Mouse (Mus musculus) ES-Bruce4 (cell line): ENCODE data around the gene Abo. TPM values are rescaled to one million over a fixed set of nuclear protein-coding genes. Genes with fewer than 3 reads are reported as not detected.
"Not testable (repeated sequence)": the region's sequence is repeated elsewhere in the genome, so short reads cannot be mapped to it uniquely, and the experiment has no call there.

Experiments
- H3K27ac ChIP-seq: 2 replicates; pipeline ENCODE4 v1.5.1; 2012; ENCODE audit warnings: low read length, inconsistent platforms; ENCODE audit not compliant: insufficient read depth
- H3K27me3 ChIP-seq: 2 replicates; pipeline ENCODE4 v1.6.1; 2012; ENCODE audit warnings: mild to moderate bottlenecking, low read length, inconsistent platforms; ENCODE audit not compliant: control insufficient read depth, poor library complexity, insufficient read depth, severe bottlenecking
- H3K36me3 ChIP-seq: 2 replicates; pipeline ENCODE4 v1.6.1; 2012; ENCODE audit warnings: inconsistent platforms, mild to moderate bottlenecking, low read length, moderate library complexity; ENCODE audit not compliant: control insufficient read depth, poor library complexity, insufficient read depth, severe bottlenecking
- H3K4me1 ChIP-seq: one replicate; pipeline ENCODE4 v1.8.1; 2011; ENCODE audit warnings: low read length; ENCODE audit not compliant: control insufficient read depth, insufficient read depth
- H3K4me3 ChIP-seq: 2 replicates; pipeline ENCODE4 v1.5.1; 2011; ENCODE audit warnings: low read depth, mild to moderate bottlenecking, low read length
- H3K9ac ChIP-seq: 2 replicates; pipeline ENCODE4 v1.6.1; 2012; ENCODE audit warnings: low read depth, mild to moderate bottlenecking, inconsistent platforms; ENCODE audit not compliant: poor library complexity, severe bottlenecking
- H3K9me3 ChIP-seq: replicated peaks from 2 replicates; pipeline ENCODE4 v1.6.1; 2012; ENCODE audit warnings: mild to moderate bottlenecking, low read length, inconsistent platforms; ENCODE audit not compliant: control insufficient read depth, poor library complexity, insufficient read depth, severe bottlenecking
- CTCF ChIP-seq: IDR thresholded peaks from one replicate; pipeline ENCODE4 v1.8.1; 2011; ENCODE audit warnings: low read depth, low read length
- EP300 ChIP-seq: IDR thresholded peaks from 2 replicates; pipeline ENCODE4 v1.6.1; 2011; ENCODE audit warnings: low read depth, low read length; ENCODE audit not compliant: insufficient read depth
- POLR2A ChIP-seq: IDR thresholded peaks from one replicate; pipeline ENCODE4 v1.8.1; 2011; ENCODE audit warnings: low read length; ENCODE audit not compliant: insufficient read depth
- polyA plus RNA-seq: library from polyadenylated mRNA; stranded (reverse); fragments of >200 nt; gene quantifications from 2 replicates; pipeline ENCODE4 v1.2.4, GENCODE M21; 2011; ENCODE audit warnings: low read depth; ENCODE audit not compliant: missing spikeins, insufficient read depth, insufficient read length

The Abo gene
- polyA plus RNA-seq, 1 experiment: not detected

DNA sequence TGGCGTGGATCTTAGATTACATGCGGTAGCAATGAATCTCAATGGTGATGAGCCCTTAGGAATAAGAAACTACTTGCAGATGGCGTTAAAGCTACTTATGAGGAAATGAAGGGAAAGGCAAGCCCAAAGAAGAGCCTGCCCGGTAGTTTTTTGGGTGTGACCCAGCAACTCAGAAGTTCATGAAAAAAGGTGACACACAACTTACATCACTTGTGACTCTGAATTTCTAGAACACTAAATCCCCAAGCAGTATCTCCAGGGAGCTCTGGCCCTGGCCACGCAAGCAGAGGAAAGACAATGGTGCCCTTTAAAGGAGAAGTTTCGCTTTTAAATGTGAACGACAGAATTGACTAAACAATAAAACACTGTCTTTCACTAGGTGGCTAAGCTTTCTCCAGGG lies 38.5 kb upstream of the Abo start:
- Histone ChIP-seq H3K9ac (peak overlapping the region; percentile 25), H3K36me3 (peaks cover 27% of the 10 kb centered on the region), H3K4me3 (peak overlapping the region; percentile 68), H3K27ac (peak overlapping the region; percentile 89), H3K9me3 (no peaks in the 10 kb centered on the region), H3K4me1 (no peaks in the 10 kb centered on the region), H3K27me3 (no peaks in the 10 kb centered on the region)
- TF ChIP-seq POLR2A (no peak), CTCF (no peak), EP300 (no peak)

DNA sequence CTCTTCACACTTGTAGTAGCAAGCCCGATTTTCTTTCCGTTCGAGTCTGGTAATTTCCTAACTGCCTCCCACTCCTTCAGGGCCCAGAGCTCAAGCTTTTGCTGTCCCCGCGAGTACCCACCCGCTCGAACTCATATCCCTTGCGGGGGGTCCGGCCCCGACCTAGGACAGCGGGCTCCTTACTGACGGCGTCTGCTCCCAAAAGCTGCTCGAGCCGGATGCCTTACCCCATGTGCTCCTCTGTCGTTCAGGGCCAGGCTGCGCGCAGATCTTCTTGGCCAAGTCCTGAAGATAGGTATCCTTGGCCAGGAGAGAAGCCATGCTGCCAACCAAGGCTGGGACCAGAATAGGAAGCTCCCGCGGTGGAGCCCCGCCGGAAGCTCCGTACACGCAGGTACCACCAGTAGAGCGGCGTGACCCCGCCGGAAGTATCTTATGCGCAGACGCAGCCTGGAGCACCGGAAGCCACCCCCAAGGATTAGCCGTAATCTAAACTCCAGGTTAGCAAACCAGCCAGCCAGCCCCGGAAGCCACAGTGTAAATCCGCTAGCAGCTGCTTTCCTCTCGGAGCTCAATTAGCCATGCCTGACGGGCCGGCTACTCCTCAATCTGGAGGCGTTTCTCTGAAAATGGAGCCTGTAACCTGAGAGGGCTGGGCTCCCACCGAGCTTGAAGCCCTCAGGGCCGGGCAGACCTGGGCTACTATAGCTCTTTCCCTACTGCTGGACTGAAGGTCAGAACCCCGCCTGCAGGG lies 37.9 kb upstream of the Abo start, which contains the start of gene Surf6:
Surf6 (minus strand) TSS at position 413 of the 754 bp plus-strand sequence.
- Histone ChIP-seq H3K36me3 (peaks cover 30% of the 10 kb centered on the region), H3K4me1 (no peaks in the 10 kb centered on the region), H3K4me3 (peak within 1 kb of the TSS; percentile 92), H3K27me3 (no peaks in the 10 kb centered on the region), H3K9ac (peak within 1 kb of the TSS; percentile 80), H3K27ac (peak within 1 kb of the TSS; percentile 89), H3K9me3 (no peaks in the 10 kb centered on the region)
- TF ChIP-seq CTCF (no peak), EP300 (0 out of 2 replicates have a peak, but pooled peaks have one; percentile 74), POLR2A (peak; percentile 59)

DNA sequence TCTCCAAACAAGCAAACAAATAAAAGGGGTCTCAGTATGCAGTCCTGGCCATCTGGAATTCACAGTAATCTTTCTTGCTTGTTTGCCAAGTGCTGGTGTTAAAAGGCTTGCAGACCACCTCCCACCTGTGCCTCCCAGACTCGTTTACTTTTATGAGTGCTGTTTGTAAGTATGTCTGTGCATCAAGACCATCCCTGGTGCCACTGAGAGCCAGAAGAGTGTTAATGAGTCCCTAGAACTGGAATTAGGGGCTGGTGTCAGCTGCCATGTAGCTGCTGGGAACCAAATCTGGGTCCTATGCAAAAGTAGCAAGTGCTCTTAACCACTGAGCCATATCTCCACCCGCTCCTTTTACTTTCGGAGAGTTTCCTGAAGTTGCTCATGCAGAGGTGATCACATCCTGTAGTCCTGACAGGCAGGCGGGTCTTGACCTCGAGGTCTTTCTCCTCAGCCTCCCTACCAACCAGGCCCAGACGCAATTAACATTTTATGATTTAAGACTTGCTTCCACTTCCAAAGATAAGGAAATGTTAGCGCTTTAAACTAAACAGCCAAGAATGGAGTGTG lies 37.1 kb upstream of the Abo start:
- Histone ChIP-seq H3K27ac (peak overlapping the region; percentile 39; the same call in 1 of the 2 replicates), H3K4me3 (peak overlapping the region; percentile 92), H3K9ac (peak overlapping the region; percentile 80), H3K36me3 (peaks cover 32% of the 10 kb centered on the region), H3K9me3 (no peaks in the 10 kb centered on the region), H3K27me3 (no peaks in the 10 kb centered on the region), H3K4me1 (no peaks in the 10 kb centered on the region)
- no peak for TF ChIP-seq EP300
- no peak for TF ChIP-seq POLR2A

DNA sequence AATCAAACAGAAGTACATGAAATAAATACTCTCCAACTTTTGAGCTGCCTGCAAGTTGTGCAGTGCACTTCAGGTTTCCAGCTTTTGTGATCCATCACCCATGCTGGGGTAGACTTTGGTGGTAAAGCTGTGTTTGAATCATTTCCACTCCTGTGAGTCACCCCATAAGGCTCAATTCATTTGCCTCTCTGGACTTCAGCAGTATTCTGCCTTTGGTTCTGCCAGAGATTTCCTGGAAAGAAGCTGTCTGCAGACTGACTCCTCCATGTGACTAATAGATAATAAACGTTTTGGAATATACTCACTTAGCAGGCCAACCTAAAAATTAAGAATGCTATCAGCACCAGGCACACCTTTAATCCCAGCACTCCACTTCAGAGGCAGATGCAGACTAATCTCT lies 36.0 kb upstream of the Abo start:
- TF ChIP-seq POLR2A (no peak), EP300 (no peak), CTCF (no peak)
- no peak overlapping the region for H3K9ac ChIP-seq
- H3K4me3 ChIP-seq: no peak overlapping the region
- no peaks in the 10 kb centered on the region; the same call in 1 of the 2 replicates for H3K9me3 ChIP-seq
- peaks cover 39% of the 10 kb centered on the region for H3K36me3 ChIP-seq
- no peaks in the 10 kb centered on the region for H3K4me1 ChIP-seq
- no peaks in the 10 kb centered on the region for H3K27me3 ChIP-seq
- no peak overlapping the region for H3K27ac ChIP-seq

DNA sequence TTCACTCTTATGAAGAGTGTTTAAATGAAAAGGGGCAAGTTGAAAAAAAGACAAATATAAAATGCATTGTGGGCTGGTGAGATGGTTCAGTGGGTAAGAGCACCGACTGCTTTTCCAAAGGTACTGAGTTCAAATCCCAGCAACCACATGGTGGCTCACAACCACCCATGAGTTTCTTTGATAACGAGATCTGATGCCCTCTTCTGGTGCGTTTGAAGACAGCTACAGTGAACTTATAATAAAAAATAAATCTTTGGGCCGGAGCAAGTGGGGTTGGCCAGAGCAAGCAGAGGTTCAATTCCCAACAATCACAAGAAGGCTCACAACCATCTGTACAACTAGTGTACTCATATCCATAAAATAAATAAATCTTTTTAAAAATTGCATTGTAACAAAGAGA lies 31.1 kb upstream of the Abo start:
- Histone ChIP-seq H3K36me3 (peaks cover 79% of the 10 kb centered on the region), H3K27me3 (no peaks in the 10 kb centered on the region), H3K9ac (no peak overlapping the region), H3K9me3 (no peaks in the 10 kb centered on the region; the same call in 1 of the 2 replicates), H3K27ac (no peak overlapping the region), H3K4me3 (no peak overlapping the region), H3K4me1 (no peaks in the 10 kb centered on the region)
- TF ChIP-seq CTCF (no peak), EP300 (no peak), POLR2A (no peak)

DNA sequence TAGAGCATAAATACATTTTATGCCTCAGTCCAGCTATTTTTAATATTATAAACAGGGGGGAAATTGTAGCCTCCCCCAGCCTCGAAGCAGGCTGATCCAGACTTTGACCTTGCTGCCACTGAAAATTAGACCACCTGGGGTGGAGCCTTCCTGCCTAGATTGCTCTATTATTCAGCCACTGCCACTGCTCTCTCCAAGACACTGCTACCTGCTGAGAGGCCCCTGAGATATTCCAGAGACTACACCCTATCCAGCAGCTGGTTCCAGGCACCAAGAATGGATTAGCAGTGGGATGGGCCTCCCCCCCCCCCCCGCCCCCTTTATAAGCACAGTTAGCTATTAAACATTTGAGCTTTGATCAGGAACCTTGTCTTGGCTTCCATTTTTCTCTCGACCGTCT lies 21.4 kb upstream of the Abo start:
- H3K4me3 ChIP-seq, H3K27me3 ChIP-seq, H3K9ac ChIP-seq, H3K4me1 ChIP-seq: not testable (repeated sequence)
- Histone ChIP-seq H3K27ac (peak overlapping the region; percentile 98), H3K9me3 (peaks cover 62% of the 10 kb centered on the region), H3K36me3 (peaks cover 27% of the 10 kb centered on the region)
- TF ChIP-seq EP300: peak; percentile 59; the same call in 1 of the 2 replicates

DNA sequence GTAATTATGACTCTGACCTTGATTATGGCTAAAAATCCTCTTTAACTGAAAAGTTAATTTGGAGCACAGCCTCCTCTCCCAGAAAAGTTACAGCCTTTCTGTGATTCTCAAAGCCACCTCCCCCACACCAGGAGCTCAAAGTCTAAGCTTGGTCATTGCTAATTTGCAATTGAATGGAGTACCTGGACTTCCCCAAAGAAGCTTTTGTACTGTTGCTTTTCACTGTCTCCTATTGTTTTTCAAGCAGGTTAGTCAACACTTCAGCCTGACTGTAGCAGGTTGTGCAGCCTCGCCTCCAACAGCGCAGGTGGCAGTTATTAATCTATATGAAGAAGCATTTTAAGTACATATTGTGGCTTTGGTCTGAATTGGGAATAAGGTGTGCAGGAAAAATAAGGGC lies 20.8 kb upstream of the Abo start:
- not testable (repeated sequence) for H3K27me3 ChIP-seq, H3K4me1 ChIP-seq, H3K4me3 ChIP-seq, H3K9ac ChIP-seq
- Histone ChIP-seq H3K36me3 (peaks cover 21% of the 10 kb centered on the region), H3K27ac (peak overlapping the region; percentile 98), H3K9me3 (peaks cover 68% of the 10 kb centered on the region)
